Mouse (Mus musculus) forebrain, embryonic 16.5 days (tissue): ENCODE data around the gene Rpl37. TPM values are rescaled to one million over a fixed set of nuclear protein-coding genes. Genes with fewer than 3 reads are reported as not detected.

ENCODE experiments used
- ATAC-seq: fragments of 200-750 bp; cut with Nextera tagmentation; 2 replicates; pipeline ENCODE4 v1.8.0; 2017; ENCODE audit warnings: mild to moderate bottlenecking, moderate library complexity
- H3K27ac ChIP-seq: fragments of 300-500 bp; sonication (generic); 2 replicates; pipeline ENCODE4 v1.5.1; 2014; ENCODE audit warnings: low read length, control low read depth
- H3K27me3 ChIP-seq: fragments of 300-500 bp; sonication (generic); replicated peaks from 2 replicates; pipeline ENCODE4 v1.6.1; 2014; ENCODE audit warnings: low read length; ENCODE audit not compliant: control insufficient read depth, insufficient read depth
- H3K36me3 ChIP-seq: fragments of 300-500 bp; sonication (generic); 2 replicates; pipeline ENCODE4 v1.6.1; 2014; ENCODE audit not compliant: control insufficient read depth, insufficient read depth
- H3K4me1 ChIP-seq: fragments of 300-500 bp; sonication (generic); replicated peaks from 2 replicates; pipeline ENCODE4 v1.6.1; 2014; ENCODE audit warnings: low read length; ENCODE audit not compliant: control insufficient read depth, insufficient read depth
- H3K4me2 ChIP-seq: fragments of 300-500 bp; sonication (generic); 2 replicates; pipeline ENCODE4 v1.6.1; 2014; ENCODE audit warnings: mild to moderate bottlenecking, low read length, control low read depth
- H3K4me3 ChIP-seq: fragments of 300-500 bp; sonication (generic); replicated peaks from 2 replicates; pipeline ENCODE4 v1.5.1; 2014; ENCODE audit warnings: mild to moderate bottlenecking, low read length, control low read depth
- H3K9ac ChIP-seq: fragments of 300-500 bp; sonication (generic); replicated peaks from 2 replicates; pipeline ENCODE4 v1.6.1; 2014; ENCODE audit warnings: low read depth, low read length, control low read depth
- H3K9me3 ChIP-seq: fragments of 300-500 bp; sonication (generic); 2 replicates; pipeline ENCODE4 v1.6.1; 2016; ENCODE audit warnings: low read length; ENCODE audit not compliant: control insufficient read depth
- WGBS: fragments of 180-500 bp; shearing (Covaris S2); extraction: QIAGEN DNeasy Blood & Tissue Kit; methylation state at CpG from one replicate; pipeline ENCODE4 v1.1.7; 2014; 5-methylcytosine and 5-hydroxymethylcytosine counted together
- polyA plus RNA-seq: library from polyadenylated mRNA; unstranded; fragments of >200 nt; fragmentation: Nextera tagmentation; extraction: Ambion mirVana; gene quantifications from 2 replicates; pipeline ENCODE4 v1.2.1, GENCODE M21; 2015

The Rpl37 gene
- polyA plus RNA-seq, 1 experiment from 2014 or later, result 335 TPM

GRCm38 (mm10) chr15:5133301-5133700, 16.9 kb downstream of the Rpl37 start:
- no peak overlapping the region for H3K9ac ChIP-seq
- ATAC-seq, result no peak
- no peaks in the 10 kb centered on the region for H3K36me3 ChIP-seq
- H3K27me3 ChIP-seq, result no peaks in the 10 kb centered on the region
- no peak overlapping the region for H3K4me2 ChIP-seq
- H3K4me3 ChIP-seq, result no peak overlapping the region
- no peaks in the 10 kb centered on the region for H3K9me3 ChIP-seq
- no peak overlapping the region for H3K27ac ChIP-seq
- 48% methylated on average over 3 of the region's 3 CpGs for WGBS
- H3K4me1 ChIP-seq, result peaks cover 5% of the 10 kb centered on the region

DNA sequence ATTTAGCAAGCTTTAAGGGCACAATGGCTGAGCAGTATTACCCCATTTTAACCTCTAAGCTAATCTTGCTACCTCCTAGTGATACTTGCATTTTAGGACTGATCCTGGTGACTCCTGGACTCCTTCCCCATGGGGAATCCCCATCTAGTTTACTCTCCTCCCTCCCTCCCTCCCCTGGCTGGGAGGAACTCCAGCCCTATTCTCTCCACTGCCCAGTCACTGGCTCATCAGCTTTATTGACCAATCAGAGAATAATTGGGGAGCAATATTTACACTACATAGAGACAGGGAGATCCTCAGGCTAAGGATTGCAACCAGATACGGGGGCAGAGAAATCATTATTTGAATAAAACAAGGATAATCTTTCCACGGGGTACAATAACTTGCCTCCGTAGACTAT, 17.7 kb downstream of the Rpl37 start:
- Histone ChIP-seq H3K27ac (no peak overlapping the region), H3K36me3 (no peaks in the 10 kb centered on the region), H3K27me3 (no peaks in the 10 kb centered on the region), H3K4me2 (no peak overlapping the region), H3K4me3 (no peak overlapping the region), H3K9ac (no peak overlapping the region), H3K9me3 (no peaks in the 10 kb centered on the region), H3K4me1 (peaks cover 8% of the 10 kb centered on the region)
- no peak for ATAC-seq
- 62% methylated on average over 3 of the region's 3 CpGs for WGBS

- Histone ChIP-seq H3K9me3 (no peaks in the 10 kb centered on the region), H3K36me3 (no peaks in the 10 kb centered on the region), H3K4me1 (peaks cover 8% of the 10 kb centered on the region), H3K27me3 (no peaks in the 10 kb centered on the region), H3K27ac (no peak overlapping the region), H3K4me3 (no peak overlapping the region), H3K4me2 (no peak overlapping the region), H3K9ac (no peak overlapping the region)
- no peak for ATAC-seq
- WGBS, result 86% methylated on average over 8 of the region's 8 CpGs
Observed at GRCm38 (mm10) chr15:5134945-5135483, 18.6 kb downstream of the Rpl37 start.

DNA sequence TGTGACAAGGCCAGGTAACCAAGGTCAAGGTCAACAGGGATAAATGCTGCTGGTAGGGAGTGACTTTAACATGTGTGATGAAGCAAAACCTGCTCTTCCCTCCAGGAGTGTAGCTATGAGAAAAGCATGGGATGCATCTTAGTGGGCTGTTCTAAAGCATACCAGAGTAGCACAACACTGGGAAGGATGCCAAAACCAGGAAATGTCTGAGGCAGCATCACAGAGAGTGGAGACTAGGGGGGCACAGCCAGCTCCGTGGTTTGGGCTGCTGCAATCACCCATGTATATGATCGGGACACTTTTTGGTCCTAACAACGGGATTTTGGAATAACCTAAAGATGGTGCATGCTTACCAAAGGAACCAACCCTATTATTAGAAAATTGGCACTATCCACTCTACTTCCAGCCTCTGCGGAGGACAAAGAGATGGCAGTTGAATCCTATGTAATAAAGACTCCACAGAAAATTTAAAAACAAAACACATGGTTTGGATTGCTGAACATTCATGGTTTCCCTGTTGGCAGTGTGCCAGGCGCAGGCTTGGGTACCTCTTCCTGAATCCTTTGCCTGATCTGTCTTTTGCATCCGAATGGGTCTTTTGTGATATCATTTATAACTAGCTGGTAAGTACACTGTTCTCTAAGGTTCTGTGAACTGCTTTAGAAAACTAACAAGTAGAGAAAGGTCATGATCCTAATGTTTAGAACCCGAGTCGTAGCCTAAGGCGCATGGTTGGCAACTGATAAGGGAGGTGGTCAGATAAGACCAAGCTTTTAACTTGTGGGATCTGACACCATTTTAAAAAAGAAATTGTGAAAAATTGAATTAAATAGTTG, 21.8 kb downstream of the Rpl37 start:
- peak overlapping the region; percentile 52; the same call in 1 of the 2 replicates for H3K27ac ChIP-seq
- WGBS, result 31% methylated on average over 9 of the region's 9 CpGs

DNA sequence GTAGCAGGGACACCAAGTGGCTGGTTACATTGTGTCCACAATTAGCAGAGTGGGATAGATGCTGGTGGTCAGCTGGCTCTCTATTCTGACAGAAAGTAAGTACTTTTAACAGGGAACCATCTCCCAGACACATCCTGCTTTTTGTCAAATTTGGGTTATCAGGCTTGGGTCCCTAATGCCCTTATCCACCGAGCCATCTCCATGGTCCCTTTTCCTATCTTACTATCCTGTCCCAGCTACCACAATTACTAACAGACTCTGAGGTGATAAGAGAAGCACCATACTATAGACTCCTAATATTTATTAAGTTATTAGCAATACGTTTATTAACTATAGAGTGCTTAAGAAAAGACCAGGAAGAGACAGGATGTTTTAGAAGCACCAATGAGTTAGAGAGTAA, 22.9 kb downstream of the Rpl37 start:
- Histone ChIP-seq H3K4me1 (peaks cover 9% of the 10 kb centered on the region), H3K4me3 (no peak overlapping the region), H3K4me2 (no peak overlapping the region), H3K27ac (no peak overlapping the region), H3K36me3 (no peaks in the 10 kb centered on the region), H3K9ac (no peak overlapping the region), H3K9me3 (no peaks in the 10 kb centered on the region), H3K27me3 (no peaks in the 10 kb centered on the region)
- WGBS, result 88% methylated on average over 2 of the region's 2 CpGs
- no peak for ATAC-seq

More for the DNA sequence above, 21.8 kb downstream of the Rpl37 start:
- no peaks in the 10 kb centered on the region for H3K27me3 ChIP-seq
- peak overlapping the region; percentile 36 for H3K4me2 ChIP-seq
- peaks cover 8% of the 10 kb centered on the region for H3K4me1 ChIP-seq
- peak; percentile 91 for ATAC-seq
- H3K36me3 ChIP-seq, result no peaks in the 10 kb centered on the region
- H3K4me3 ChIP-seq, result no peak overlapping the region
- H3K9me3 ChIP-seq, result no peaks in the 10 kb centered on the region
- H3K9ac ChIP-seq, result 0 out of 2 replicates have a peak overlapping the region, but pooled peaks have one; percentile 5

DNA sequence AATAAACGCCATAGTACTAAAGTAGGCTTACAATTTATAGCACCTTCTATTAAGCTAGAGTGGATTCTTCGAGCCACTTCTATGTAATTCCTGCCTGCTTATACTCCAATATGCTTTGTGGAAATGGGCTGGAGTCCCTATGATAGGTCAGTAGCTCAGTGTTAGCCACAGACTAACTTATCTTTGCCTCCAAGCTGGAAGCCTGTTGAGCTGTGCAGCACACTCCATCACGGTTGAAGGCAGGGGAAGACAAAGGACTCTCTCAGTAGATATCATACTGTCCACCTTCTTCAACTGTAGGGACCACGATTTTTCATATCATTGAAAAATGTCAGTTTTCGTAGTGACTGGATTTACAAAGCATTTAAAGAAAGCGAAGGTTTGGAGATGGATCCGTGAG, 23.4 kb downstream of the Rpl37 start:
- no peaks in the 10 kb centered on the region for H3K36me3 ChIP-seq
- no peaks in the 10 kb centered on the region for H3K27me3 ChIP-seq
- H3K9me3 ChIP-seq, result no peaks in the 10 kb centered on the region
- ATAC-seq, result no peak
- no peak overlapping the region for H3K4me3 ChIP-seq
- 91% methylated on average over 7 of the region's 7 CpGs for WGBS
- H3K4me2 ChIP-seq, result no peak overlapping the region
- H3K27ac ChIP-seq, result no peak overlapping the region
- H3K4me1 ChIP-seq, result peaks cover 13% of the 10 kb centered on the region
- no peak overlapping the region for H3K9ac ChIP-seq

- H3K9me3 ChIP-seq, result no peaks in the 10 kb centered on the region
- H3K4me2 ChIP-seq, result no peak overlapping the region
- H3K9ac ChIP-seq, result no peak overlapping the region
- H3K36me3 ChIP-seq, result no peaks in the 10 kb centered on the region
- H3K27me3 ChIP-seq, result no peaks in the 10 kb centered on the region
- ATAC-seq, result no peak
- peaks cover 18% of the 10 kb centered on the region for H3K4me1 ChIP-seq
- H3K27ac ChIP-seq, result no peak overlapping the region
- no peak overlapping the region for H3K4me3 ChIP-seq
Observed at GRCm38 (mm10) chr15:5140357-5140756, 23.9 kb downstream of the Rpl37 start.

GRCm38 (mm10) chr15:5142047-5142446, 25.6 kb downstream of the Rpl37 start:
- Histone ChIP-seq H3K27me3 (no peaks in the 10 kb centered on the region), H3K4me1 (peaks cover 20% of the 10 kb centered on the region), H3K4me2 (no peak overlapping the region), H3K27ac (no peak overlapping the region), H3K9me3 (no peaks in the 10 kb centered on the region), H3K9ac (no peak overlapping the region), H3K4me3 (no peak overlapping the region), H3K36me3 (no peaks in the 10 kb centered on the region)
- no peak for ATAC-seq
- 64% methylated on average over 5 of the region's 5 CpGs for WGBS

GRCm38 (mm10) chr15:5142714-5143113, 26.3 kb downstream of the Rpl37 start:
- no peaks in the 10 kb centered on the region for H3K36me3 ChIP-seq
- H3K4me1 ChIP-seq, result peaks cover 20% of the 10 kb centered on the region
- no peaks in the 10 kb centered on the region for H3K27me3 ChIP-seq
- WGBS, result 71% methylated on average over 5 of the region's 5 CpGs
- H3K4me2 ChIP-seq, result no peak overlapping the region
- H3K4me3 ChIP-seq, result no peak overlapping the region
- H3K9me3 ChIP-seq, result no peaks in the 10 kb centered on the region
- no peak for ATAC-seq
- no peak overlapping the region for H3K27ac ChIP-seq
- H3K9ac ChIP-seq, result no peak overlapping the region
